Mouse (Mus musculus) liver, adult 2 months (tissue): ENCODE measurements around the gene Hecw2.

Experiments
- CTCF ChIP-seq: fragments of 200-500 bp; IDR thresholded peaks from 2 replicates; pipeline ENCODE4 v1.5.1; 2011; ENCODE audit warnings: low read depth, low read length, control low read depth
- POLR2A ChIP-seq: fragments of 200-500 bp; IDR thresholded peaks from 2 replicates; pipeline ENCODE4 v1.6.1; 2011; ENCODE audit warnings: low read length, control low read depth; ENCODE audit not compliant: insufficient read depth; ENCODE audit errors: extremely low read depth

DNA sequence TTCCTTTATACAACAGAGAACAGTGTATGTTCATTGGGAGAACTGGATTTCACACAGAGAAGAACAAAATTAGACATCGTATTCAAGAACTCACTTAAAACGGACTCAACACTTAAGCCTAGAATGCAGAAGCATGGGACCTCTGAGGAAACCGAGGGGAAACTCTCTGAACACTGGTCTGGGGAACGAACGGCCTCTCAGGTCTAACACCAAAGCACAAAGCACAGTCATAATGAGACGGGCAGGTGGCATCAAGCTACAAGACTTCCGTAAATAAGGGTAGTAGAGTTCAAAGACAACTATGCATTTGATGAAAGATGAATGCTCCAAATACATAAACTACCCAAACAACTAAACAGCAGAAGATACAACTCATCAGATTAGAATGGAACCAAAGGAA is 15.8 kb downstream of the Hecw2 start:
- TF ChIP-seq POLR2A (no peak), CTCF (no peak)
